Mouse (Mus musculus) cortical plate, adult 2 months (tissue): ENCODE data around the gene Capn15. TPM values are rescaled to one million over a fixed set of nuclear protein-coding genes. Genes with fewer than 3 reads are reported as not detected.

Experiments used
- H3K27ac ChIP-seq: fragments of 200-500 bp; 2 replicates; pipeline ENCODE4 v1.5.1; 2012; ENCODE audit warnings: low read length, control low read depth, inconsistent platforms; ENCODE audit not compliant: insufficient read depth
- H3K4me1 ChIP-seq: fragments of 200-500 bp; 2 replicates; pipeline ENCODE4 v1.6.1; 2011; ENCODE audit warnings: low read length; ENCODE audit not compliant: control insufficient read depth, insufficient read depth
- H3K4me3 ChIP-seq: fragments of 200-500 bp; 2 replicates; pipeline ENCODE4 v1.5.1; 2011; ENCODE audit warnings: mild to moderate bottlenecking, low read length, control low read depth; ENCODE audit not compliant: insufficient read depth
- CTCF ChIP-seq: fragments of 200-500 bp; IDR thresholded peaks from 2 replicates; pipeline ENCODE4 v1.5.1; 2011; ENCODE audit warnings: mild to moderate bottlenecking, control low read depth, low read length; ENCODE audit not compliant: insufficient read depth; ENCODE audit errors: extremely low read depth
- POLR2A ChIP-seq: fragments of 200-500 bp; IDR thresholded peaks from 2 replicates; pipeline ENCODE4 v1.6.1; 2011; ENCODE audit warnings: mild to moderate bottlenecking, low read length, control low read depth; ENCODE audit not compliant: insufficient read depth; ENCODE audit errors: extremely low read depth
- polyA plus RNA-seq: library from polyadenylated mRNA; depleted of rRNA; stranded (reverse); fragments of >200 nt; gene quantifications from 2 replicates; pipeline ENCODE4 v1.2.3, GENCODE M21; 2012; rRNA removed

Gene Capn15
- polyA plus RNA-seq: 45.8 and 48.0 TPM in 2 replicates

GRCm38 (mm10) chr17:25985306-25986294, at the start of gene Capn15:
Gene Capn15, minus strand, starts transcription at chr17:25985796.
- Histone ChIP-seq H3K27ac (peak within 1 kb of the TSS; percentile 68), H3K4me3 (peak within 1 kb of the TSS; percentile 41)
- TF ChIP-seq POLR2A: peak; percentile 88; the same call in 1 of the 2 replicates
- no peak for TF ChIP-seq CTCF

GRCm38 (mm10) chr17:26032037-26032436, 46.4 kb upstream of the Capn15 start:
- H3K4me3 ChIP-seq: no peak overlapping the region
- H3K27ac ChIP-seq: no peak overlapping the region
- peaks cover 8% of the 10 kb centered on the region for H3K4me1 ChIP-seq
- no peak for TF ChIP-seq CTCF

More at GRCm38 (mm10) chr17:25985306-25986294, at the start of gene Capn15:
- H3K4me1 ChIP-seq: peaks cover 6% of the 10 kb centered on the region

GRCm38 (mm10) chr17:26031583-26031982, 46.0 kb upstream of the Capn15 start:
- Histone ChIP-seq H3K4me1 (peaks cover 8% of the 10 kb centered on the region), H3K27ac (no peak overlapping the region), H3K4me3 (no peak overlapping the region)
- TF ChIP-seq POLR2A: no peak
- no peak for TF ChIP-seq CTCF

- Histone ChIP-seq H3K27ac (no peak overlapping the region), H3K4me1 (peaks cover 6% of the 10 kb centered on the region), H3K4me3 (no peak overlapping the region)
- TF ChIP-seq CTCF: no peak
Measured at GRCm38 (mm10) chr17:26028261-26028660, 42.7 kb upstream of the Capn15 start.

GRCm38 (mm10) chr17:26024674-26025073, 39.1 kb upstream of the Capn15 start:
- TF ChIP-seq POLR2A (no peak), CTCF (no peak)
- Histone ChIP-seq H3K27ac (no peak overlapping the region), H3K4me1 (0 out of 2 replicates have a peak, but pooled peaks cover 2% of the 10 kb centered on the region), H3K4me3 (no peak overlapping the region)

GRCm38 (mm10) chr17:26023966-26024365, 38.4 kb upstream of the Capn15 start:
- Histone ChIP-seq H3K4me3 (no peak overlapping the region), H3K27ac (no peak overlapping the region), H3K4me1 (0 out of 2 replicates have a peak, but pooled peaks cover 2% of the 10 kb centered on the region)
- TF ChIP-seq POLR2A (no peak), CTCF (no peak)

- H3K4me1 ChIP-seq: peaks cover 6% of the 10 kb centered on the region; the same call in 1 of the 2 replicates
- H3K4me3 ChIP-seq: no peak overlapping the region
- no peak overlapping the region for H3K27ac ChIP-seq
- TF ChIP-seq POLR2A: no peak
- TF ChIP-seq CTCF: no peak
Measured at GRCm38 (mm10) chr17:26023181-26023580, 37.6 kb upstream of the Capn15 start.

- peaks cover 10% of the 10 kb centered on the region for H3K4me1 ChIP-seq
- no peak overlapping the region for H3K4me3 ChIP-seq
- no peak overlapping the region for H3K27ac ChIP-seq
- TF ChIP-seq CTCF (no peak), POLR2A (no peak)
Measured at GRCm38 (mm10) chr17:26021728-26022341, 36.2 kb upstream of the Capn15 start.

GRCm38 (mm10) chr17:26020848-26021347, 35.3 kb upstream of the Capn15 start:
- no peak for TF ChIP-seq CTCF
- TF ChIP-seq POLR2A: no peak
- no peak overlapping the region for H3K27ac ChIP-seq

GRCm38 (mm10) chr17:26018388-26018787, 32.8 kb upstream of the Capn15 start:
- TF ChIP-seq CTCF: no peak
- TF ChIP-seq POLR2A: no peak
- no peak overlapping the region for H3K4me3 ChIP-seq
- no peak overlapping the region for H3K27ac ChIP-seq
- H3K4me1 ChIP-seq: peaks cover 17% of the 10 kb centered on the region

More at GRCm38 (mm10) chr17:26020848-26021347, 35.3 kb upstream of the Capn15 start:
- peaks cover 12% of the 10 kb centered on the region for H3K4me1 ChIP-seq
- no peak overlapping the region for H3K4me3 ChIP-seq
